Mouse (Mus musculus) olfactory bulb, adult 2 months (tissue): ENCODE measurements around the gene Lrrc8a.

Experiments used
- CTCF ChIP-seq: fragments of 200-500 bp; IDR thresholded peaks from 2 replicates; pipeline ENCODE4 v1.5.1; 2012; ENCODE audit warnings: low read depth, mild to moderate bottlenecking, low read length, moderate library complexity; ENCODE audit not compliant: insufficient read depth
- POLR2A ChIP-seq: fragments of 200-500 bp; IDR thresholded peaks from 2 replicates; pipeline ENCODE4 v1.6.1; 2012; ENCODE audit warnings: mild to moderate bottlenecking, low read depth, low read length, moderate library complexity; ENCODE audit not compliant: insufficient read depth

GRCm38 (mm10) chr2:30247681-30248080 is 10.2 kb downstream of the Lrrc8a start:
- TF ChIP-seq CTCF (no peak), POLR2A (no peak)
